Mouse (Mus musculus) hindbrain, postnatal 0 days (tissue): ENCODE measurements at regions not wholly inside any gene's neighbourhood (a gene's known extent, or its start where the extent isn't known, plus 50 kb on each side); places are given as distances from the start of the nearest gene placed in this dataset.

Source experiments
- ATAC-seq: fragments of 200-750 bp; cut with Nextera tagmentation; 2 replicates; pipeline ENCODE4 v1.8.0; 2017; ENCODE audit warnings: mild to moderate bottlenecking, moderate TSS enrichment, moderate library complexity
- DNase-seq: peaks from one replicate; pipeline ENCODE4 v3.0.0-alpha.2; 2015; ENCODE audit warnings: low spot score
- H3K27ac ChIP-seq: fragments of 300-500 bp; sonication (generic); 2 replicates; pipeline ENCODE4 v1.5.1; 2014; ENCODE audit warnings: mild to moderate bottlenecking
- H3K27me3 ChIP-seq: fragments of 300-500 bp; sonication (generic); 2 replicates; pipeline ENCODE4 v1.6.1; 2014; ENCODE audit warnings: low read length, mixed read lengths; ENCODE audit not compliant: insufficient read depth
- H3K36me3 ChIP-seq: fragments of 300-500 bp; sonication (generic); 2 replicates; pipeline ENCODE4 v1.6.1; 2014; ENCODE audit warnings: low read length, mixed read lengths; ENCODE audit not compliant: insufficient read depth
- H3K4me1 ChIP-seq: fragments of 300-500 bp; sonication (generic); 2 replicates; pipeline ENCODE4 v1.6.1; 2014; ENCODE audit warnings: antibody characterized with exemption, low read length, mixed read lengths; ENCODE audit not compliant: insufficient read depth
- H3K4me2 ChIP-seq: fragments of 300-500 bp; sonication (generic); 2 replicates; pipeline ENCODE4 v1.6.1; 2014; ENCODE audit warnings: low read depth, mild to moderate bottlenecking, low read length, moderate library complexity, mixed read lengths
- H3K4me3 ChIP-seq: fragments of 300-500 bp; sonication (generic); 2 replicates; pipeline ENCODE4 v1.5.1; 2014; ENCODE audit warnings: low read length
- H3K9ac ChIP-seq: fragments of 300-500 bp; sonication (generic); replicated peaks from 2 replicates; pipeline ENCODE4 v1.6.1; 2014; ENCODE audit warnings: mild to moderate bottlenecking, low read length, moderate library complexity, mixed read lengths
- H3K9me3 ChIP-seq: fragments of 300-500 bp; sonication (generic); 2 replicates; pipeline ENCODE4 v1.6.1; 2016; ENCODE audit warnings: low read length, mixed read lengths
- CTCF ChIP-seq: IDR thresholded peaks from 2 replicates; pipeline ENCODE4 v1.5.1; 2016; ENCODE audit warnings: antibody characterized with exemption, control low read depth, low read depth
- WGBS: fragments of 180-500 bp; shearing (Covaris S2); extraction: QIAGEN DNeasy Blood & Tissue Kit; methylation state at CpG from one replicate; pipeline ENCODE4 v1.1.7; 2014; 5-methylcytosine and 5-hydroxymethylcytosine counted together

DNA sequence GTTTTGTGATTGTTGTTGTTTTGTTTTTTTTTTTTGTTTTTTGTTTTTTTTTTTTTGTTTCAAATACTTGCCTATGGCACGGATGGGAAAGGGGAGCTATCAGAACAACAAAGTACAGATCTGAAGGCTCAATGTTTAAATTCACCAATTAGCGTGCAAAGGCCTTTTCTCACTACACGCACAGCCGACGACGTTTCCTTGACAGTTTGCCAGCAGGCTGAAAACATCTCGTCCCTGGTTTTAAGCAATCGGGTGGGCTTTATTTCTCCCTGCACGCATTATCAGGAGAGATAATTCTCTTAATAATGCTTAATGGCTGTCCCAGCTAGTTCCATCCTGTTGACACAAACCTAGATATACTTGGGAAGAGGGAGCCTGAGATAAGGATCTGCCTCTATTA, 79.6 kb downstream of the Diras2 start:
- Histone ChIP-seq H3K9me3 (no peaks in the 10 kb centered on the region), H3K4me1 (peaks cover 7% of the 10 kb centered on the region; the same call in 1 of the 2 replicates), H3K4me3 (no peak overlapping the region), H3K27me3 (no peaks in the 10 kb centered on the region), H3K27ac (no peak overlapping the region), H3K36me3 (no peaks in the 10 kb centered on the region), H3K4me2 (no peak overlapping the region), H3K9ac (no peak overlapping the region)
- ATAC-seq (no peak), DNase-seq (no peak)
- TF ChIP-seq CTCF = no peak
- 31% methylated on average over 9 of the region's 9 CpGs for WGBS

GRCm38 (mm10) chr13:52452291-52452690, 78.8 kb downstream of the Diras2 start:
- Histone ChIP-seq H3K4me1 (peaks cover 7% of the 10 kb centered on the region; the same call in 1 of the 2 replicates), H3K4me2 (no peak overlapping the region), H3K9ac (no peak overlapping the region), H3K4me3 (no peak overlapping the region), H3K27ac (no peak overlapping the region), H3K36me3 (no peaks in the 10 kb centered on the region), H3K27me3 (no peaks in the 10 kb centered on the region), H3K9me3 (no peaks in the 10 kb centered on the region)
- peak; percentile 53 for DNase-seq
- WGBS = 33% methylated on average over 4 of the region's 4 CpGs
- TF ChIP-seq CTCF = no peak
- no peak for ATAC-seq
